Mouse (Mus musculus) lung, postnatal 0 days (tissue): Measurements from ENCODE around the gene Tubb4b. TPM values are rescaled to one million over a fixed set of nuclear protein-coding genes. Genes with fewer than 3 reads are reported as not detected.

Experiments
- ATAC-seq: fragments of 200-750 bp; cut with Nextera tagmentation; 2 replicates; pipeline ENCODE4 v1.8.0; 2017; ENCODE audit warnings: moderate library complexity
- DNase-seq: peaks from one replicate; pipeline ENCODE4 v3.0.0-alpha.2; 2016; ENCODE audit warnings: low spot score
- H3K27ac ChIP-seq: fragments of 300-500 bp; sonication (generic); 2 replicates; pipeline ENCODE4 v1.5.1; 2014; ENCODE audit warnings: antibody characterized with exemption, mild to moderate bottlenecking, low read length, mixed read lengths
- H3K27me3 ChIP-seq: fragments of 300-500 bp; sonication (generic); replicated peaks from 2 replicates; pipeline ENCODE4 v1.6.1; 2014; ENCODE audit warnings: low read length, mixed read lengths; ENCODE audit not compliant: insufficient read depth
- H3K36me3 ChIP-seq: fragments of 300-500 bp; sonication (generic); 2 replicates; pipeline ENCODE4 v1.6.1; 2014; ENCODE audit warnings: low read length, mixed read lengths; ENCODE audit not compliant: insufficient read depth
- H3K4me1 ChIP-seq: fragments of 300-500 bp; sonication (generic); 2 replicates; pipeline ENCODE4 v1.6.1; 2014; ENCODE audit warnings: antibody characterized with exemption, low read depth, low read length, mixed read lengths; ENCODE audit not compliant: insufficient read depth
- H3K4me2 ChIP-seq: fragments of 300-500 bp; sonication (generic); replicated peaks from 2 replicates; pipeline ENCODE4 v1.6.1; 2014; ENCODE audit warnings: low read depth, mild to moderate bottlenecking, low read length, moderate library complexity, mixed read lengths
- H3K4me3 ChIP-seq: fragments of 300-500 bp; sonication (generic); 2 replicates; pipeline ENCODE4 v1.5.1; 2014; ENCODE audit warnings: low read depth, low read length
- H3K9ac ChIP-seq: fragments of 300-500 bp; sonication (generic); replicated peaks from 2 replicates; pipeline ENCODE4 v1.6.1; 2014; ENCODE audit warnings: low read depth, mild to moderate bottlenecking
- H3K9me3 ChIP-seq: fragments of 300-500 bp; sonication (generic); 2 replicates; pipeline ENCODE4 v1.6.1; 2016; ENCODE audit warnings: low read length, mixed read lengths
- CTCF ChIP-seq: IDR thresholded peaks from 2 replicates; pipeline ENCODE4 v1.5.1; 2016; ENCODE audit warnings: antibody characterized with exemption, mild to moderate bottlenecking
- EP300 ChIP-seq: IDR thresholded peaks from 2 replicates; pipeline ENCODE4 v1.6.1; 2016; ENCODE audit warnings: antibody characterized with exemption, mild to moderate bottlenecking, control low read depth
- WGBS: fragments of 180-500 bp; shearing (Covaris S2); extraction: QIAGEN DNeasy Blood & Tissue Kit; methylation state at CpG from one replicate; pipeline ENCODE4 v1.1.7; 2014; 5-methylcytosine and 5-hydroxymethylcytosine counted together
- polyA plus RNA-seq: library from polyadenylated mRNA; unstranded; fragments of >200 nt; fragmentation: Nextera tagmentation; extraction: Ambion mirVana; gene quantifications from 2 replicates; pipeline ENCODE4 v1.2.1, GENCODE M21; 2015

Tubb4b gene
- polyA plus RNA-seq, 1 experiment from 2014 or later, result 344 TPM

- DNase-seq (no peak), ATAC-seq (no peak)
- Histone ChIP-seq H3K27ac (no peak overlapping the region), H3K9me3 (no peaks in the 10 kb centered on the region), H3K4me1 (no peaks in the 10 kb centered on the region), H3K36me3 (no peaks in the 10 kb centered on the region), H3K9ac (no peak overlapping the region), H3K4me3 (no peak overlapping the region), H3K4me2 (peak overlapping the region; percentile 91), H3K27me3 (0 out of 2 replicates have a peak, but pooled peaks cover 16% of the 10 kb centered on the region)
- 66% methylated on average over 2 of the region's 2 CpGs for WGBS
- TF ChIP-seq EP300 (no peak), CTCF (no peak)
Observed at GRCm38 (mm10) chr2:25183336-25183735, 41.2 kb downstream of the Tubb4b start.

DNA sequence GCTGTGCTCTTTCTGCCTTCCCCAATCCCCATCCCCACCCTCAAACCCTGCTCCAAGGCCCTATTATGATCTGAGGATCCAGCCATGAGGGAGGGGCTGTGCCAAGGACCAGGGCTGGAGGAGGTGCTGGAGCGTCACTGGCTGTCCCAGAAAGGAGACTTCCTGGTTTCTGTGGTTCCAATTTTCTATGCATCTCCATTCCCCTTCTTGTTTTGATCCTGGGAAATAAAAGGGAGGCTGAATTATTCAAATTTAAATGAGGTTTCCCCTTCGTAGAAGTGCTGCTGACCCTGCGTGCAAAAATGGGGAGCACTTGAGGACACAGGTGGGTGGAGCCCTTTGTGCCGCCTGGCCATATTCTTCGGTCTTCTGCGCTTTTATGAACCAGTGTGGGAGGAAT, 41.8 kb downstream of the Tubb4b start:
- ATAC-seq, result no peak
- Histone ChIP-seq H3K27me3 (0 out of 2 replicates have a peak, but pooled peaks cover 16% of the 10 kb centered on the region), H3K4me3 (peak overlapping the region; percentile 63), H3K9ac (0 out of 2 replicates have a peak overlapping the region, but pooled peaks have one; percentile 16), H3K4me2 (peak overlapping the region; percentile 91), H3K36me3 (no peaks in the 10 kb centered on the region), H3K9me3 (no peaks in the 10 kb centered on the region), H3K27ac (no peak overlapping the region), H3K4me1 (peaks cover 6% of the 10 kb centered on the region; the same call in 1 of the 2 replicates)
- no peak for TF ChIP-seq CTCF
- TF ChIP-seq EP300, result no peak
- WGBS, result 26% methylated on average over 6 of the region's 6 CpGs
- DNase-seq, result no peak

GRCm38 (mm10) chr2:25181891-25182397, 42.6 kb downstream of the Tubb4b start:
- Histone ChIP-seq H3K36me3 (no peaks in the 10 kb centered on the region), H3K9ac (peak overlapping the region; percentile 58), H3K9me3 (no peaks in the 10 kb centered on the region), H3K27ac (peak overlapping the region; percentile 89), H3K27me3 (0 out of 2 replicates have a peak, but pooled peaks cover 16% of the 10 kb centered on the region), H3K4me1 (peaks cover 13% of the 10 kb centered on the region; the same call in 1 of the 2 replicates), H3K4me3 (peak overlapping the region; percentile 63), H3K4me2 (peak overlapping the region; percentile 91)
- 1% methylated on average over 17 of the region's 17 CpGs for WGBS
- ATAC-seq (no peak), DNase-seq (no peak)
- TF ChIP-seq EP300 (no peak), CTCF (no peak)

DNA sequence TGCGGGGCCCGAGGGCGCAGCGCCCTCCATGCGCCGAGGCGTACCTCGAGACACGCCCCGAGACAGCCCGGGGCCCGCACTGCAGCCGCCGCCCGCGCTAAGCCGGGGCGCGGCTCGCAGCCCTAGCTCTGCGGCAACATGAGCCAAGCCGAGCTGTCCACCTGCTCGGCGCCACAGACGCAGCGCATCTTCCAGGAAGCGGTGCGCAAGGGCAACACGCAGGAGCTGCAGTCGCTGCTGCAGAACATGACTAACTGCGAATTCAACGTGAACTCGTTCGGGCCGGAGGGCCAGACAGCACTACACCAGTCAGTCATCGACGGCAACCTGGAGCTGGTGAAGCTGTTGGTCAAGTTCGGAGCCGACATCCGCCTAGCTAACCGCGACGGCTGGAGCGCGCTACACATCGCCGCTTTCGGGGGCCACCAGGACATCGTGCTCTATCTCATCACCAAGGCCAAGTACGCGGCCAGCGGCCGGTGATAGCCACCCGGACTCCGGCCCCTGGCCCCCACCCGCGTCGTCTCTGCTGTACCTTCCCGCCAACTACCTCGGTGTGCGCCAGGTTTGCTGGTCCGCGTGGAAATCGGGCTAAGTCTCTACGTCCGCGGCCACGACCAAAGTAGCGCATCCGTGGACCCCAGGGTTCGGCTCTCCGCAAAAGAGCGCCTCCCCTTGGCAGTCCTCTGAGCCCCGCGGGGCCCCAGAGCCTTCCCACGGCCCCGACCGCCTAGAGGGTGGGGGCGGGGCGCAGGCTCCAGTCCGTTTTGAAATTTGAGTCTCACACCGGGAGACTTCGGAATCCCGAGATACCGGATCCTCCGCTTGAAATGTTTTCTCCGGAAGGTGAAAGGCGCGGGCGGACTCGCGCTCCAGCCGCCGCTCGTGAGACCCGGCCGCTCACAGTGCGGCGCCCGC, 43.3 kb downstream of the Tubb4b start:
- Histone ChIP-seq H3K36me3 (no peaks in the 10 kb centered on the region), H3K4me3 (peak overlapping the region; percentile 63), H3K4me2 (peak overlapping the region; percentile 91), H3K9ac (peak overlapping the region; percentile 58), H3K27me3 (0 out of 2 replicates have a peak, but pooled peaks cover 11% of the 10 kb centered on the region), H3K4me1 (peaks cover 21% of the 10 kb centered on the region; the same call in 1 of the 2 replicates), H3K9me3 (no peaks in the 10 kb centered on the region), H3K27ac (peak overlapping the region; percentile 89)
- ATAC-seq, result peak; percentile 47
- 1% methylated on average over 99 of the region's 100 CpGs for WGBS
- TF ChIP-seq CTCF (peak; percentile 33), EP300 (no peak)
- DNase-seq, result peak; percentile 38

DNA sequence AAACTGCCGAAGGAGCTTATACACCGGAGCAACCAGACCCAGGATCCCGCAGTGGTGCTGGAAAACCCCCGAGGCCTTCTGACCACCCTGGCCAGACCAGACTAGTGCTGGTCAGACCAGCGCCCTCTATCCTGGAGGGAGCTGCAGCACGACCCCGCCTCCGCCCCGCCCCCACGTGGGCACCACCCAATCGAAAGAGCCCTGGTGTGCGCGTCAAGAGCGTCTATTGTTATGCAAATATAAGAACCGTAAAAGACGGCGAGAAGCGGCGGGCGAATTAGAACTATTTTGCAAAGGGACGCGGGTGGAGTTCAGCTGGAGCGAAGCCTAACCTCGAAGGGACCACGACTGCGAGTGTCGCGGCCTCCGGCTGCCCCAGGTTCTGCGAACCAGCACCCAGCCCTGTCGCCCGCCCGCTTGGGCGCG, 44.0 kb downstream of the Tubb4b start, which contains the start of gene Nrarp:
Gene Nrarp, plus strand, starts transcription at position 281 of the 426 bp plus-strand sequence.
- DNase-seq (peak; percentile 95), ATAC-seq (peak; percentile 90)
- Histone ChIP-seq H3K4me1 (peaks cover 26% of the 10 kb centered on the region; the same call in 1 of the 2 replicates), H3K9ac (peak within 1 kb of the TSS; percentile 58), H3K27ac (peak within 1 kb of the TSS; percentile 89), H3K27me3 (0 out of 2 replicates have a peak, but pooled peaks cover 11% of the 10 kb centered on the region), H3K9me3 (no peaks in the 10 kb centered on the region), H3K4me2 (peak within 1 kb of the TSS; percentile 91), H3K36me3 (no peaks in the 10 kb centered on the region), H3K4me3 (peak within 1 kb of the TSS; percentile 63)
- TF ChIP-seq EP300, result no peak
- peak; percentile 73 for TF ChIP-seq CTCF
- WGBS, result under 1% methylated on average over 35 of the region's 35 CpGs
